Mouse (Mus musculus): ENCODE results near the gene Scube1.

DNA sequence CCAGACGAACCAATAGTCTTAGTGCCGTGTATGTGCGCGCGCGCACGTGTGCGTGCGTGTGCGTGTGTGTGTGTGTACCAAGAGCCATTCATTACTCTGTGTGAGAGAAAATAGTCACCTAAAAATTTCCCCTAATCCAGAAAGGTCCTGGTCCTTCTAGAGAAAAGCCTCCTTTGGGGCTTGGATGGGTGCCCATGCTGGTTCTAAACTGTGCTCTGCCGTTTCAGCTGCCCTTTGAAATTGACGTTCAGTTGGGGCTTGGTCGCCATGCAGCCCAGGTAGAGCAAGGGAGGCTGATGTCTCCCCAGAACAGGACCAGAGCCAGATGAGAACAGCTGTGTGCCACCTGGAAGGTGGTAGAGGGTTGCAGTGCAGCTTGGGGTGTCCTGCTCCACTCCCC is 36.7 kb upstream of the Scube1 start:
- no peak for TF ChIP-seq CTCF (IDR thresholded peaks at IDR 0.05; ENCODE audit: low read depth, low read length)
- TF ChIP-seq POLR2AphosphoS5 (IDR thresholded peaks at IDR 0.05; ENCODE audit: insufficient replicate concordance, low read depth, low read length): no peak
- TF ChIP-seq TAL1 (conservative IDR thresholded peaks at IDR 0.05; ENCODE audit: low read depth, low read length): no peak
- no peak for TF ChIP-seq GATA1 (IDR thresholded peaks at IDR 0.05; ENCODE audit: borderline replicate concordance, low read length)
